Mouse (Mus musculus) CD4-positive, CD25-positive, alpha-beta regulatory T cell (primary cell): Measurements from ENCODE around the gene Trp53. TPM values are rescaled to one million over a fixed set of nuclear protein-coding genes. Genes with fewer than 3 reads are reported as not detected.

ENCODE experiments used
- polyA plus RNA-seq: library from polyadenylated mRNA; unstranded; fragments of 100-300 nt; shearing (Covaris generic); gene quantifications from one replicate; pipeline ENCODE4 v1.2.1, GENCODE M21; 2017

The Trp53 gene
- 239 TPM for polyA plus RNA-seq

DNA sequence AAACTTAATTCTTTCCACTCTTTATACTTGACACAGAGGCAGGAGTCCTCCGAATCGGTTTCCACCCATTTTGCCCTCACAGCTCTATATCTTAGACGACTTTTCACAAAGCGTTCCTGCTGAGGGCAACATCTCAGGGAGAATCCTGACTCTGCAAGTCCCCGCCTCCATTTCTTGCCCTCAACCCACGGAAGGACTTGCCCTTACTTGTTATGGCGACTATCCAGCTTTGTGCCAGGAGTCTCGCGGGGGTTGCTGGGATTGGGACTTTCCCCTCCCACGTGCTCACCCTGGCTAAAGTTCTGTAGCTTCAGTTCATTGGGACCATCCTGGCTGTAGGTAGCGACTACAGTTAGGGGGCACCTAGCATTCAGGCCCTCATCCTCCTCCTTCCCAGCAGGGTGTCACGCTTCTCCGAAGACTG, at the start of gene Trp53, which contains the start of gene Wrap53:
Gene Trp53 (plus strand): TSS at position 269 of the 424 bp plus-strand sequence.
Gene Wrap53 (minus strand): TSS at position 165 of the 424 bp plus-strand sequence.

DNA sequence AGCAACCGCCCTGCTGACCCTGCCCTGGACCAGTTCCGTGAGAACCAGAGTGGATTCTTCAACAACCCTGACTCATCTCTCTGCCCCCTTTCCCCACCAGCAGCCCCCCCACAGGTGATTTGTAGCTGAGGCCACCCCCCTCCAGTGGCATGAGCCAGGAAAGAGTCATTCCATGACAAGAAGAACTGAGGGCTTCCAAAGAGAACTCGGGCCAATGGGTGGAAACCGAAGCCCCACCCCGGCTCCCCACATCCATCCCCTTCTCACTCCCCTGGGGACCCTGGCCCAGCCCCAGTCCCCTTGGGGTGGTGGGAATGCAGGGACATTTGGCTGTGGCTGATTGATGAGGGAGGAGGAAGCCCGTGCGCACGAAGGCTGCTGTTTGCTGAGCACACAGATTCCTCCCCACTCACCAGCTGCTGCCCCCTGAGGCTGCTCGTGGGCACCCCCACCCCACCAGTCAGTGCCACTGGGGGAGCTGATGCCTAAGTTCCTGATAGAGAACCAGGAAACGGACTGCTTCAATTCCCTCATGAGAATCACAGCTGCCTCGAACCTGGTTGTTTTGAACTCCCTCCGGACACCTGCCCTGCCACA, 31.0 kb upstream of the Trp53 start, which contains the start of gene Dnah2:
Gene Dnah2 (minus strand): TSS at position 51 of the 597 bp plus-strand sequence.

DNA sequence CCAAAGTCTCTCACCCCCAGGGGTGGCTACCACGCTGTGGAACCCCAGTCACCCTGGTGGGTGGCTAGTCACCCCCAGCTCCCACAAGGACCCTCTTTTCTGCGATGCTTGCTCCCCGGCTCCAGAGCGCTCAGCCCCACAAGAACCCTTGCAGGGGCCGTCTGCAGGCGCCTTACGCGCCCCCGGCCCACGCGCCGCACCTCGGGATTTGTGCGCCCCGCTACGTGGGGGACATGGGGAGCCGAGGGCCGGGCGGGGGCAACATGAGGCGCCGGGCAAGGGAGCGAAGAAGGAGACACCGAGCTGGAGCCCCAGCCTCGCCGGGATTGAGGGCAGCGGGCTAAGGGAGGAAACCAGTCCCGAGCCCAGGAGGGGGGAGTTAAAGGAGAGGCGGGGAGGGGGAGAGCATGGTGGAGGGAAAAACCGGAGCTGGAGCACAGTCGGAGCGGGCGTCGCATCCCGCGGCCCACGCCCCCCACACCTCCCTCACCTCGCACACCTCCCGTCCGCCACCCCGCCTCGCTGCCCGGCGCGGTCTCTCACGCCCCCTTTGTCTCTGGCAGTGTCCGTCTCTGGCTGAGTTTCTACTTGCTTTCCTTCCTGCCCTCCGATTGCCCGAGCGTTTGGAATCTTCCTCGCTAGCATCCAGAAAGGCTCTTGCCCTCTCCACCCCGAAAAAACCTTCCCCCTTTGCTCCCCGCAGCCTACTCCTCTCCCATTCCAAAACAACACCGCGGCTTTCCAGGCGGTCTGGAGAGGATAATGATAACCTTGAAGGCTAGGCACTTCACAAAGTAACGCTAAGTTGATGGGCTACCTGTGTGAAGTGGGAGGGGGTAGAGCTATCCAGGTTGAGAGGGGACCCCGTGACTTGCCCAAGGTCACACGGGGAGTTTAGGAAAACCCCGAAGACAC, 20.1 kb upstream of the Trp53 start, which contains the start of gene Efnb3:
Gene Efnb3 (minus strand): TSS at position 355 of the 915 bp plus-strand sequence.

GRCm38 (mm10) chr11:69605726-69606490, 25.7 kb downstream of the Trp53 start, which contains the start of gene Atp1b2:
TSS of gene Atp1b2 (minus strand) at chr11:69605942.

DNA sequence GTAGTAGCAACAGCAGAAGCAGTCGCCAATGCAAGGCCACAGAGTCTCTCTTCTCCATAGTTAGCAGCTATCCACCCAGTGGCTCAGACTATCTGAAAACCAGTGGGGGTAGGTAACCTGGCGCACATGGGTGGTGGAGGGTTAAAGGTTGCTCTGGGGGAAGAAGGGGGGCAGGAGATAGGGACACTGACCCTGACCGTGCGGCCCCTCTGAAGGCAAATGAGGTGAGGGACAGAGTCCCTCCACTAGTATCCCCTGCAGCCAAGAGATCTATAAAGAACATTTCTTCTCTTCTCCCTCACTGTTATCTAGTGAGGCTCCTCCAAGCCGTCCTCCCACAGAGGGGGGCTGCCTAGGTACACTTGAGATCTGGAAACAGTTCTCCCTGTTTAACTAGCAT, 37.6 kb downstream of the Trp53 start, which contains the start of gene Shbg:
Gene Shbg (minus strand): TSS at position 101 of the 400 bp plus-strand sequence.

GRCm38 (mm10) chr11:69621571-69622268, 41.6 kb downstream of the Trp53 start, which contains the start of gene Sat2:
TSS of gene Sat2 (plus strand) at chr11:69622024.

DNA sequence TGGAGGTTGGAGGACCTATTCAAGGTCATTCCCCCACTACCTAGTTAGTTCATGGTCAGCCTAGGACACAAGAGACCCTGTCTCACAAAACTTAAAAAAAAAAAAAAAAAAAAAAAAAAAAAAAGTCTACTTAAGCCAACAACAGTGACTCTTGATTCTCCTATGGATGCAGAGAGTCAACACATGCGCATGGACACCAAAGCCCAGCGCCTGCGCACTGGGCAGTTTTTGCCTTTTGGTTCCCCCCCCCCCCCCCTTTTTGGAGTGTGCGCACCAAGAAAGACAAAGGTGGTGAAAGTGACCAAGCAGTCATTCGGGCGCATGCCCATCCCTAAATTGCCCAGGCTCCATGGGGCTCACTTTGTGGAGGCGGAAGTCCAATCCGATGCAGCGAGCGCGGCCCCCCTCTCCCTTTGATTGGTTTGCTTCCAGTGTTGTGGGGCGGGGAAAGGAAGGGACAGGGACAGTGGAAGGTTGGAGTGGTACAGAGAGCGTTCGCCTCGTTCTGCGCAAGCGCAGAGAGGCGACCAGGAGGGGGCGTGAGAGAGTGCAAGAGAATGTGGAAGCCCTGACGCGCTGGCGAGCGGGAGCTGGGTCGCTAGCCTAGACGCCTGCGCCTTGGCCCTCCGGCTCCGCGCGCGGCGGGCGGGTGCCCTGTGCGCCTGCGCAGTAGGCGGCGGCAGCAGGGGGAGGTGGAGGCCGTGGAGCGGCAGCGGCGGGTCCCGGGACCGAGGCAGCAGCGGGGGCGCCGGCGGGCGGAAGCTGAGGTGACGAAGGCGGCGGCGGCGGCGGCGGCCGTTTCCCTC, 52.3 kb downstream of the Trp53 start, which contains the start of gene Fxr2:
Gene Fxr2 (plus strand): TSS at position 707 of the 806 bp plus-strand sequence.

Other genes starting within 250 kb of the Trp53 start
- 2.4 TPM for gene Rnf227, start 239.9 kb upstream of the Trp53 start, polyA plus RNA-seq
- gene Chd3, start 211.0 kb upstream of the Trp53 start, polyA plus RNA-seq = 139 TPM
- gene Naa38, start 184.9 kb upstream of the Trp53 start, polyA plus RNA-seq = 97.6 TPM
- 25.4 TPM for gene Cyb5d1, start 184.7 kb upstream of the Trp53 start, polyA plus RNA-seq
- 0.54 TPM for gene Tmem88, start 182.1 kb upstream of the Trp53 start, polyA plus RNA-seq
- gene Kdm6b, start 166.7 kb upstream of the Trp53 start, polyA plus RNA-seq = 5.5 TPM
- gene Dnah2, start 31.2 kb upstream of the Trp53 start, polyA plus RNA-seq = 0.01 TPM
- 0.47 TPM for gene Efnb3, start 20.2 kb upstream of the Trp53 start, polyA plus RNA-seq
- 25.6 TPM for gene Wrap53, start 104 bp upstream of the Trp53 start, polyA plus RNA-seq
- gene Atp1b2, start 25.6 kb downstream of the Trp53 start, polyA plus RNA-seq = not detected
- not detected for gene Shbg, start 37.5 kb downstream of the Trp53 start, polyA plus RNA-seq
- not detected for gene Sat2, start 41.7 kb downstream of the Trp53 start, polyA plus RNA-seq
- gene Fxr2, start 52.6 kb downstream of the Trp53 start, polyA plus RNA-seq = 63.2 TPM
- not detected for gene Sox15, start 75.0 kb downstream of the Trp53 start, polyA plus RNA-seq
- gene Mpdu1, start 82.3 kb downstream of the Trp53 start, polyA plus RNA-seq = 66.0 TPM
- 4.3 TPM for gene Cd68, start 85.8 kb downstream of the Trp53 start, polyA plus RNA-seq
- gene Eif4a1, start 92.1 kb downstream of the Trp53 start, polyA plus RNA-seq = 654 TPM
- gene Senp3, start 101.7 kb downstream of the Trp53 start, polyA plus RNA-seq = 43.8 TPM
- not detected for gene Tnfsf13, start 105.4 kb downstream of the Trp53 start, polyA plus RNA-seq
- gene Tnfsf12, start 115.5 kb downstream of the Trp53 start, polyA plus RNA-seq = not detected
- not detected for gene Tnfsfm13, start 115.7 kb downstream of the Trp53 start, polyA plus RNA-seq
- gene Polr2a, start 178.3 kb downstream of the Trp53 start, polyA plus RNA-seq = 50.4 TPM
- 0.12 TPM for gene Slc35g3, start 181.6 kb downstream of the Trp53 start, polyA plus RNA-seq
- gene Zbtb4, start 185.6 kb downstream of the Trp53 start, polyA plus RNA-seq = 5.5 TPM
- gene Chrnb1, start 215.6 kb downstream of the Trp53 start, polyA plus RNA-seq = 3.7 TPM
- not detected for gene Fgf11, start 221.5 kb downstream of the Trp53 start, polyA plus RNA-seq
- not detected for gene Tmem102, start 225.3 kb downstream of the Trp53 start, polyA plus RNA-seq
- gene Gm39566, start 234.9 kb downstream of the Trp53 start, polyA plus RNA-seq = not detected
- gene Spem2, start 238.1 kb downstream of the Trp53 start, polyA plus RNA-seq = not detected
- not detected for gene Spem1, start 241.8 kb downstream of the Trp53 start, polyA plus RNA-seq